Mouse (Mus musculus) urinary bladder, postnatal 14 days (tissue): ENCODE data around the gene Rgs3.
A peak's percentile ranks its signal among the peaks of the same experiment; 100 is the strongest.

Experiments used
- DNase-seq: peaks from one replicate; pipeline ENCODE4 v3.0.0; 2021; ENCODE audit warnings: low spot score

Gene Rgs3

DNA sequence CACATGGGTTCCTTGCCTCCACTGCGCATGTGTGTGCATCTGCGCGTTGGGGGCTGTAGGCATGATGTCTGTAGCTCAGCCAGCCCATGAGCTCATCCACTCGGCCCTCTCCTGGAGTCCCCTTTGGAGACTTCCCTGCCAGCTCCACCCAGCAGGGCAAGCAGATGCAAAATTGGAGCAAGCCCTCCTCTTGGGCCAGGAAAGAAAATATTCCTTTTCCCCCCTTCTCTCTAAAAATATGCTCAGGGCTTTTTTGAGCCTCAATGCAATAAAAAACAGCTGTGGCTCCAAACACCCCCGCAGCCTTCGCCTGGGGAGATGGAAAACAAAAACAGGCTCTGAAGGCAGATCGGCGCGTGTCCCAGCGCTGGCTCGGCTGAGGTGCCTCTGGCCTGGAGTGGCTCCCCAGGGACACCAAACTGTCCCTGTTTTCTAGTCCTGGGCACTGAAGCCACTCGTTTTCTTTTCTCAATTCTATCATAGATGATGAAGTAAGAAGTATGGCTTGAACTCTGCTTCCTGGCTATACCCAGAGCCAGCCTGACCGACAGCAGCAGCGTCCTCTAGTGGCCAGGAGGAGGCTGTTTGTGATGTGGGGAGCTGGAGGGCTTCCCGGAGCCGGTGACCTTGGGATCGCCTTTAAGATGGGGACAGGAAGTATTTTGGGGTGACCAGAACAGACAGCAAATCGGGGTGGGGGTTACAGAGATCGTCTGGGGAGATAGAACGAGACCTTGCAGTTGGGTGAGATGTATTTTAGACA lies 168.1 kb downstream of the Rgs3 start:
- DNase-seq = no peak

GRCm38 (mm10) chr4:62728471-62728870 lies 168.8 kb downstream of the Rgs3 start:
- DNase-seq = no peak

- no peak for DNase-seq
These were observed 169.5 kb downstream of the Rgs3 start for GRCm38 (mm10) chr4:62729191-62729590.

- DNase-seq = no peak
These were observed 170.3 kb downstream of the Rgs3 start for GRCm38 (mm10) chr4:62729941-62730340.

- no peak for DNase-seq
These were observed 171.2 kb downstream of the Rgs3 start for GRCm38 (mm10) chr4:62730861-62731260.

DNA sequence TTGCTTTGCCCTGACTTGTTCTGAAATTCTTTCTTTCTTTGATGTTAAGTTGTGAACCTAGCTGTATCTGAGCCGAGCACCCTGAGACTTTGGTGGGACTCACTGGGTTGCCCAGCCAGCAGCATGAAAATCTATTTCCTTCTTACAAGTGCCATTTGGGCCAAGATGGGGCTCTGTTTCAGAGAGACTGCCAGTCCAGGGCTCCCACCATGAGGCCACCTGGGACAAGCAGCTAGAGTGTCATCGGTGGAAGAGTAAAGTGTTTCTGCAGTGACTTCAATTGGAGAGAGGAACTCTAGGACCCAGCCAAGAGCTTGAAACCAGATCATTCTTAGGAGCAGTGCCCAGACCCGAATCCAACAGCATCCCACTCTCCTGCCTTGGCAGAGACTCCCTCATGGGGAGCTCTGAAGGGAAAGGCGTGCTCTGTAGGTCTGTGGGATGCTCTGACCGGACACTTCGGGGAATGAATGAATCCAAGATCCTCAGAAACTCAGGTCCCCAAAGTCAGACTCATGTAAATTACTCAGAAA lies 171.9 kb downstream of the Rgs3 start:
- DNase-seq = peak; percentile 36

- DNase-seq = peak; percentile 32
These were observed 172.4 kb downstream of the Rgs3 start for GRCm38 (mm10) chr4:62732096-62732495.

DNA sequence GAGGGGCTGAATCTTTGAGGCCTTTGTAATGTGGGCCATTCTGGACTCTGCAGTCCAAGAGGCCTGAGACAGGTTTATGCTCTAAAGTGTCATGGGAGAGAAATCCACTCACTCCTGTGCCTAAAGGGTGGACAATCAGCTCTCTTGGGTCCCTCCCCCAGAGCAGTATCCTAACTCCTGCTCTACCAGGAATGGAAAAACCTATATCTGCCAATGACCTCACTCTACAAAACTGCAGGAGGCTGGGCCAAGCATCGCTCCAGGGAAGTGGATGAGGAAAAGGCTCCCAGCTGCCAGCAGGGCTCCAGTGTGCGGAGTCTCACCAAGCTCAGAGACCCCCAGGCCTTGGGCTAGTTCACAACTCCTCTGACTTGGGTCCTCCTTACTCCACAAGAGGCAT lies 173.2 kb downstream of the Rgs3 start:
- peak; percentile 37 for DNase-seq

DNA sequence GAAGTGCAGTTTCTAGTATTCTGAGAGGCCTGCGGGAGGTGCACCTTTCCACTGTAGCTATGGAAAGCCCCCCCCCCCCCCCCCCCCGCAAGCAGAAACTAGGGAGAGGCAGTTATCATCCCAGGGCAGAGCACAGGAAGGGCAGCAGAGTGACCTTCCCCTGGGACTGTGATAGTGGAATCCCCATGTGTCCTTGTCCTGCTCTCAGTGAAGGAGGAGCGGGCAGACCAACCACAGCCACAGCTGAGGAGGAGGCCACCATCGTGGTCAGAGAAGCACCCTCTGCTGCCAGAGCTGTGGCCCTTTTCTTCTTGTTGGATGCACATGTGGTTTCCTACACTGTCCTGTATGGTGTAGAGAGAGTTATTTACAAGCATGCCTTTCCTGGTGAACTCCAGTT lies 174.3 kb downstream of the Rgs3 start:
- DNase-seq = no peak

GRCm38 (mm10) chr4:62735291-62735690 lies 175.6 kb downstream of the Rgs3 start:
- no peak for DNase-seq

DNA sequence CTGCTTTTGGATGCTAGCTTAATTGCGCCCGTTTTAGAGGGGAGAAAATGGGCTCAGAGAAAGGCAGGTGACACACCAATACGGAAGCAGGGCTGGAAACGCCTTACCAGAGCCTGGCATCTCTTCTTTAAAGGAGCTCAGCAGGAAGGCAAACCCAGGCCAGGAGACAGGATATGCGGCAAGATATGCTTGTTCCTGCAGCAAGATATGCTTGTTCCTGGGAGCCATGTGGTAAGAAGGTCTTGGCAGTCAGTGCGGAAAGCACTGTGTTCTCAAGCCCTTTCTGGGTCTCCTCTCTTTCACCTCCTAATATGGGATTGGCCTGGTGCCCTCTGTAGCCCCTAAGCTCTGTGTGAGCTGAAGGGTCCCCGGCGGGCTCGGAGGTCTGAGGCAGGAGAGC lies 176.2 kb downstream of the Rgs3 start:
- no peak for DNase-seq

DNA sequence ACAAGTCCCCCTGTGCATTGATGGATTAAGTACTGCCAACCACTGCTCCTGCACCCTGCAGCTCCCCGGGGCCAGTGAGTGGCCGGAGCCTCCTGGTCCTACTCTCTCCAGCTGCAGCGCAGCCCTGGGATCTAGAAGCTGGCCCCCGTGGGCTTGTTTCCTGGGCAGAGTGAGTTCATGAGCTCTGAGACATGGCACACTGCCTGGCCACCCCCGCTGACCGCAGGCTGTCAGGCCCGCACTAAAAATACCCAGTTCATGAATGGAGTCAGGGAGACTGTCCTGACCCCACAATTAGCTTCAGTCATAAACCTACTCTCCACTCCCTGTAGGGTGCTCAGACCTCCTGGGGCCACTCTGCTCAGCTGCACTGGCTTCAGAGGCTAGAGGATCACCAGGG lies 176.8 kb downstream of the Rgs3 start:
- no peak for DNase-seq

GRCm38 (mm10) chr4:62736904-62737303 lies 177.3 kb downstream of the Rgs3 start:
- no peak for DNase-seq

DNA sequence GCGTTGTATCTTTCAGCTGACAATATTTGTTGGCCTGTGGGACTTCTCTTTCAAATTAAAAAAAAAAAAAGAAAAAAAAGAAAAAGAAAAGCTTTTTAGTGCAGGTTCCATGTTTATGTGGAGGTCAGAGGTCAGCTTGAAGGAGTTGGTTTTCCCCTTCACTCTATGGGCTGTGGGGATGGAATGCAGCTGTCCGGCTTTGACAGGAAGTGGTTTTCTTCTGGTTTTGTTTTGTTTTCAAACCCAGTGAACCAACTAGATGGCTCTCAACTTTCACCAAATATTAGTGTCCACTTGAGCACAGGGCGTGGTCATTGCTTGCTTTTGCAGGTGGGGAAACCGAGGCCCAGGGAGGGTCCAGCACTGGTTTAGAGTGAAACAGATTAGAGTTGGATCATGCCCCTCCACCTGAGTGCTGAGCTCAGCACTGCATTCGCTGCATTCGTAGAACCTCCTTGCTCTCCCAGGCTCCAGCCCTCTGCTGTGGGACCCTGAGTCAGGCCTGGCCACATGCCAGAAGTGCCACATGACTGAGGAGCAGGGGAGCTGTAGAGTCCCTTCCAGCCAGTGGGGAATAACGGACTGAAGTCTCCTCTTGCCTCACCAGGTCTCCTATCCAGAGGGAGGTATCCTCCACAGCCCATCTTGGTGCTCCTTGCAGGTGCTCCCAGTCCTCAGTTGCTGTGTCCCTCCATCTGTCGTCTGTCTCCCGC lies 178.5 kb downstream of the Rgs3 start:
- peak; percentile 63 for DNase-seq

- DNase-seq = no peak
These were observed 179.3 kb downstream of the Rgs3 start for GRCm38 (mm10) chr4:62738996-62739395.

GRCm38 (mm10) chr4:62739591-62739990 lies 179.9 kb downstream of the Rgs3 start:
- DNase-seq = no peak

DNA sequence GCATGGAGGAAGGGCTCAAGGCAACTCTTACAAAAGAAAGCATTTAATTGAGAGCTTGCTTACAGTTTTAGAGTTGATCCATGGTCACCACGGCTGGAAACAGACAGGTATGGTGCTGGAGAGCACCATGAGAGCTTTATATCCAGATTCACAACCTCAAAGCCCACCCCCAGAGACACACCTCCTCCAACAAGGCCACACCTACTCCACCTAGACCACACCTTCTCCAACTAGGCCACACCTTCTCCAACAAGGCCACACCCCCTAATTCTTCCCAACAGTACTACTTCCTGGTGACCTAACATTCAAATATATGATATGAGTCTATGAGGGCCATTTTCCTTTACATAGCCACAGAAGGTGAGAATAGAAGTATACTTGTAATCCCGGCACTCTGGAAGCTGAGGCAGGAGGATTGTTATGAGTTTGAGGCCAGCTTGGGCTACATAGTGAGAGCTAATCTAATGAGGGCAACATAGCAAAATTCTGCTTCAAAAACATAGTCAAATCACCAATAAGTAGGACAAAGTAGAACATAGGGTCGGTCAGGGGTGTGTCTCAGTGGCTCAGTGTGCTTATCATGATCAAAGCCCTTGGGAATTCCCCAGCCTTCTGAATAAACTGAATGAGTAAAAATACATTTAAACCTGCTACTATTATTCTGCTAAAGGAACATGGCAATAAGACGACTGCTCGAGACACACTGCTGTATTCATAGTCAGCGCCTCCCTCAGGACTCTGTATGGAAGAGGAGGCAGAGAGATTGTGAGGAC lies 180.8 kb downstream of the Rgs3 start:
- no peak for DNase-seq

- DNase-seq = no peak
These were observed 181.4 kb downstream of the Rgs3 start for GRCm38 (mm10) chr4:62741055-62741453.

DNA sequence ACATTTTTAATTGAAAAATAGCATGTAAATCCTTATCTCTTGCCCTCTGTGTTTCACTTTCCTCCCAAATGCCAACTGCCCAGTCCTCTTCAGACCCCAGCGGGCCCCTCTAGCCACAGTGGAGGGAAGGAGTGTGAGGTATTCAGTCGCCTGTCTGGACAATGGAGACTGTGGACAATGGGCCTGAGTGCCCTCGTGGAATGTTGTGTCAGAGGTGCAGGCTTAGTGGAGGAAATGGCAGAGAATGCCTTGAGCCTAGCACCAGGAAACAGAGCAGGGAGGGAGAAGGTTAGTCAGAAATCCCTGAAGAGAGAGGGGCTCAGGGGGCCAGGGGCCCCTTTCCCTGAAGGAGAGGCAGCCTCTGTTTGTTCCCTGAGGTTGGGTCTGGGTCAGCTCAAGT lies 182.0 kb downstream of the Rgs3 start:
- no peak for DNase-seq

DNA sequence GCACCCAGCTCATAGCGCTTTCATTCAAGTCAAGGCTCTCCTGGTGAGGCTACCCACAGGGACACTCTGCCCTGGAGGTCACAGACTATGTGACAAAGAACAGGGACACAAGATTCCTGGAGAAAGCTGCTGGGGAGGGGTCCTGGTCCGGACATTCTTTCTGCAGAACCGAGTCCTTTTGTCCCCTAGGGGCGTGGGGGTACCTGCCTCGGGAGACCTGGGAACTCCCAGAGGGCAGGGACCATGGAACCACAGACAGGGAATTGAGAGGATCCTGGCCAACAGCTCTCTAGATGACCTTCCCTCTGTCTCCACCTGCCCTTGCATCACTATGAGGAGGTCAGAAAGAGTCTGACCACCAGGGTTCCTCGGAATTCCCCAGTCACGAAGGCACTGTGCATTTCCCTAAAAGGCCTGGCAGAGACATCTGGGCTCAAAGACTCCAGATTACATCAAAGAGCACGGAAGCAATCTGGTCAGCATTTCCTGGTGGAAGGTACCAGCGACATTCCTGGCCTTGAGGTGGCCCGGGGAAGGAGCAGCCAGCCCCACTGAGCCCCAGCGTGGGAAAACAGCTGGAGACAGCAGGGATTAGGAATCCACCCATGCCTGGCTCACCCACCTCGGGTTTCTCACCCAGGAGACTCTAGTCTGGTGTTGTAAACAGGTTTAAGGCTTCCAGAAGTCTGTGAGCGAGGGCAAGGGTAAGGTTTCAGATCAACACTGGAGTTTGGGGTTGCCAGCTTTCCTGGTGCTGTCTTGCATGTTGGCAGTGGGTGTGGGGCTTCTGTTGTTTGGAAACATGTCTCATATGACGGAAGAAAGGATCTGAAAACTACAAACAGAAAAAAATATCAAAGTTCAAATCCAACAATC lies 183.5 kb downstream of the Rgs3 start:
- DNase-seq = no peak

DNA sequence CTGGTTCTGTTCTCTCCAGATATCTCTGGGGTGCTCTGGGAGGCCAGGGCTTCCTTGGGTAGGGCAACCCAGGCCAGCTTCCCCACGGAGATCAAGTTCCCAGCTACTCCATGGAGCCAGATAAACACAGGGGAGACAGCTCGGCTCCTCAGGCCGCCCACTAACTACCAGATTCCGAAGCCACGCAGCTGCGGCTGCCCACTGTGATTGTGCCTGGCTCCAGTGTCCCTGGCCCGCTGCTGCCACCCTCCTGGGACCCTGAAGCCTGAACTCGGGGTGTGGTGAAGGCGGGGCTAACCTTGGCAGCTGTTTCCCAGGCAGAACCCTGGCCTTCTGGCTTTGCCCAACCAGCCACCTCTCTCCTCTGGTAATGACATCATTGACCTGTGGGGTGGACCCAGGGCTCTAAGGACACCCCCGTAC lies 184.9 kb downstream of the Rgs3 start:
- no peak for DNase-seq
